Mouse (Mus musculus): Measurements from ENCODE around the gene Ddah1. TPM values are rescaled to one million over a fixed set of nuclear protein-coding genes. Genes with fewer than 3 reads are reported as not detected.
A peak's percentile ranks its signal among the peaks of the same experiment; 100 is the strongest.

Gene Ddah1
- total RNA-seq, 2 experiments from 2014 or later = 51.8 to 52.9 TPM

DNA sequence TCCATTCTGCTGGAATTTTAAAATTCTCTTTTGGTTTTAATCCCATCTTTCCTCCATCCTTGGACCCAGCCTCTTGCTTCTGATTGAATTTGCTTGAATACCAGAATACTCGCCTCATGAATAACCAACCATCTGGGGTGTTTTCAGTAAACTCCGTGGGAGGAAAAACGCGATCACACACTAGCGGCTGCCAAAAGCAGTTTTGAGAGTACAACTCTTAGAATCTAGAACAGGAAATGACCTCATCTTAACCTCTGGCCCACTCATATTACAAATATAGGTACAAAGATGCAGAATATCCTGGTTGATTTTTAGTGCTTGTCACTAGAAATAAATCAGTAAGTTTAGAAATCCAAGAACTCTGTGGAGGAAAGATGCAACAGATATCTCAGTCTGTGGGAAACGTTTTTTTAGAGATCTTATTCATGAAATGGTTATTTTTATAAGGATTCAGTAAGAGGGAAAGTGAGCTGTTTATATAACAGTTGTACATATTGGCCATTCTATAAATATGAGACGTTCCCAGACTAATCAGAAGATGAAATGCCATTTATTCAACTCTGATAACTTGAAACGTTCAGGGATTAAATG lies 75.6 kb downstream of the Ddah1 start:
- peak; percentile 49 to 59 for DNase-seq (ENCODE audit: low spot score in 2 of 2)
- Histone ChIP-seq H3K27ac (peak overlapping the region; percentile 37; the same call in 1 of the 2 replicates), H3K4me3 (no peak overlapping the region)
- TF ChIP-seq CTCF (conservative IDR thresholded peaks at IDR 0.05) = 0 out of 2 replicates have a peak, but pooled peaks have one; percentile 5

DNA sequence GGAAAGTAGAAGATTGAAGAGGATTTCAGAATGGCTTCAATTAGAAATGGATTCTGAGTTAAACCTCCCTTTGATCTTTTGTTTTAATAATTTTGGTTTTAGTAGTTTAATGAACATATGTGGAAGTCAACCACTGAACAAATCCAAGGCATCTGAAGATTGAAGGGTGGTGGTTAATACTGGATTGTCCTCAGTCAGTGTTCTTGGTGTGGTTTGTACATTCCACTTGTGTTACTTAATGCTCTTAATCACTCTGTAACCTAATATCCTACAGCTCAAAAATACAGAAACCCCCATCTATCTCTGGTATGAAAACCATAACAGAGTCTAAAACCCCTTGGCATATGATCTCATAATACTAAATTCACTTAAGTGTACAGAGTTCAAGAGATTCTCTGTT lies 79.8 kb downstream of the Ddah1 start:
- H3K27ac ChIP-seq = no peak overlapping the region
- no peak overlapping the region for H3K4me3 ChIP-seq
- DNase-seq (ENCODE audit: low spot score in 2 of 2) = no peak
- TF ChIP-seq CTCF (conservative IDR thresholded peaks at IDR 0.05) = no peak

DNA sequence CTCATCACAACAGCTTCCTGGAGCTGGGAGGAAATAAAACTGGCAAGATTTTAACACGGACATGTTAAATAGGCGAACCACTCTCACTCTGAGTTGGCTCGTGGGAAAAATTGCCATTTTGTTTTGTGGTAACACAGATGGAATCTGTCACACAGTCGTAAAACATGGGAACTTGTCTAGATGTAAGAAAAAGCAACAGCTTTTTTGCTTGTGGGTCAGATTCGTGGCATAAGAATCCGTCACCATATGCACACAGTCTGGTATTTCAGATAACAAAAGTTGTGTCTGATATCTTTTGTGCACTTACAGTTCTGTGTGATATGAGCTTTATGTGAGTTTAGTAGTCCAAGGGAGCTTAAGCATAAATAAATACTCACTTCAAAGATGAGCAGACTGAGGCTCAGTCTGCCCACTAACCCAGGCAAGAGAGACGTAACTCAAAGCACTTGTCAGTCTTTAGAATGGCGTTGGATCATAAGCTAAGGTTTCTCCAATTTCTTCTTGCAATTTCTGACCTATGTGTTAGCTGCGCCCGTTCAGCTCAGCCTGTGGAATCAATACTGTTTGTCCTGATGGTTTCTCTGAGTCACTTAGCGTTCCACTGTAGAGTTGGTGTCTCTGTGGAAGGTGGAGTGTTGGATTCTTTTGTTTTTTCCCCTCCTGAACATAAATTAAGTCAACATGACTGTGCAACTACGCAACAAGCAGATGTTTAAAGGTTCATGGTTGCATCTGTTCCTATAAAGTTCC lies 83.7 kb downstream of the Ddah1 start:
- TF ChIP-seq CTCF (conservative IDR thresholded peaks at IDR 0.05) = no peak

DNA sequence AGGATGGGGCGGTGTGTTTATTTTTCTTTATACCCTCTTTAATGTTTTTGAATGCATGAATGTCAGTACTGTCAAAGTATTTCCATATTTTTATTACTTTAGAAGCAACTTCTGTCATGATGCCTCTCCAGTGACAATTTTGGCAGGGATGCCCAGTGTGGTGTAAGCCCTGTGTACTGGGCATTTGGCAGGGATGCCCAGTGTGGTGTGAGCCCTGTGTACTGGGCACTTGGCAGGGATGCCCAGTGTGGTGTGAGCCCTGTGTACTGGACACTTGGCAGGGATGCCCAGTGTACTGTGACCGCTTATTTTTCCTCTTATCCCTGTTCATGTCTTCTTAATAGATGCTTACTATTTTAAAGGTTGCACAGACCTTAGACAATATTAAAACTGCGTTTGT lies 85.4 kb downstream of the Ddah1 start:
- H3K27ac ChIP-seq = no peak overlapping the region
- DNase-seq (ENCODE audit: low spot score in 2 of 2) = no peak
- no peak overlapping the region for H3K4me3 ChIP-seq
- no peak for TF ChIP-seq CTCF (conservative IDR thresholded peaks at IDR 0.05)

More for the DNA sequence above, 83.7 kb downstream of the Ddah1 start:
- DNase-seq (ENCODE audit: low spot score in 2 of 2) = no peak
- no peak overlapping the region for H3K27ac ChIP-seq
- H3K4me3 ChIP-seq = no peak overlapping the region

DNA sequence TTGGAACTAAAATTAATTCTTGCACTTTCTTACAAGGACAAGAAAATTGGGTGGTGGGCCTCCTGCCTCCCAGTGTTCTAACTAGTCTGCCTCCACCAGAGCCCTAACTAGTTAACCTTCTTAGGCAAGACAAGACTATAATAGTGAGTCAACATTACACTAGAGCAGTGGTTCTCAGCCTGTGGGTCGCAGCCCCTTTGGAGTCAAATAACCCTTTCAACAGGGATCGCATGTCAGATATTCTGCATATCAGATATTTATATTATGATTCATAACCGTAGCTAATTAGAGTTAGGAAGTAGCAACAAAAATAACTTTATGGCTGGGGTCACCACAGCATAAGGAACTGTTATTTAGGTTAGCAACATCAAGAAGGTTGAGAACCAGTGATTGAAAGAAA lies 86.4 kb downstream of the Ddah1 start:
- no peak overlapping the region for H3K27ac ChIP-seq
- no peak for DNase-seq (ENCODE audit: low spot score in 2 of 2)
- TF ChIP-seq CTCF (conservative IDR thresholded peaks at IDR 0.05) = no peak
- no peak overlapping the region for H3K4me3 ChIP-seq

DNA sequence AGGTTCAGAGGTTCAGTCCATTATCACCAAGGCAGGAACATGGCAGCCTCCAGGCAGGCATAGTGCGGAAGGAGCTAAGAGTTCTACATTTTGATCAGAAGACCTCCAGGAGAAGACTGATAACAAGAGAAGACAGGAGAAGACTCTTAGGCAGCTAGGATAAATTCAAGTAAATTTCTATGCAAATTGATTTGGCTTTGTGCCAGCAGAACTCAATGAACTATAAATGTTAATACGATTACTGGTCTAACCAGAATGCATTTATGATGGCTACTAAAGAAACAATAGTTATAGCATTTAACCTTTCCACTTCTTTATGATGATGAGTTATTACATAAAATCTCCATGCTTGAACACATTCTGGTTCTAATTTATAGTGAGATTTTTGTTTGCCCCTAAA lies 87.8 kb downstream of the Ddah1 start:
- no peak for DNase-seq (ENCODE audit: low spot score in 2 of 2)
- Histone ChIP-seq H3K27ac (no peak overlapping the region), H3K4me3 (no peak overlapping the region)
- TF ChIP-seq CTCF (conservative IDR thresholded peaks at IDR 0.05) = no peak

DNA sequence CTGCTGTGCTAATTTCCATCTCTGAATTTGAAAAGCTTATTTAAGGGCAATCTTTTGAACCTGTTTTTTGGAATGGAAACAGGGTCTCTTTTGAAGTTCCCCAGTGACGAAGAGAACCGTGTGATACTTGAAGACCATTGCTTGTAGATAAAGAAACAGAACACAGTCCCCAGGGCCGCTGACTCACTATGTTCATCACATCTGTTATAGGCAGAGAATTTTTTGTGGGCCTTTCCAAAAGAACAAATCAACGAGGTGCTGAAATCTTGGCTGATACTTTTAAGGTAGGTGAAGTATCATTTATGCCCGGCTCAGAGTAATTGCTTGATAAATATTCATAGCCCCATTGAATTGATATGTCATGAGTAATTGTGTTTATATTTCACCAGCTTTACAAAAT lies 93.6 kb downstream of the Ddah1 start:
- DNase-seq (ENCODE audit: low spot score in 2 of 2) = no peak
- TF ChIP-seq CTCF (conservative IDR thresholded peaks at IDR 0.05) = no peak
- H3K27ac ChIP-seq = no peak overlapping the region
- no peak overlapping the region for H3K4me3 ChIP-seq

DNA sequence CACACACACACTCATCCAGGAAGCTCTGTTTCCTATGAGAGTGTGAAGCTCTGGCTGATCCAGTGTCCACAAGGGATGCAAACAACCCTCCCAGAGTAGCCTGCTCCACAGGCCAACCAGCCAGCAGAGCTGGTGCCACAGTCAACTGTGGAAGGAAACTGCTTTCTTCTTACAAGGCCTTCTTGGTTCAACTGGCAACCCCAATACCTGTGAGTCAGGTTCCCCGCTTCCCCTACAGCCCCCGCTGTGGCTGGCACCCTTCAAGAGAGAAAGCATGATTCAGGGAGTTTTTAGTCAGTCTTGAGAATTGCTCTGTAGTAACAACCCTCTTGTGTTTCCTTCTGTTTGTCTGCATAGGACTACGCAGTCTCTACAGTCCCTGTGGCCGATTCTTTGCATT lies 94.3 kb downstream of the Ddah1 start:
- Histone ChIP-seq H3K4me3 (no peak overlapping the region), H3K27ac (no peak overlapping the region)
- TF ChIP-seq CTCF (conservative IDR thresholded peaks at IDR 0.05) = no peak
- DNase-seq (ENCODE audit: low spot score in 2 of 2) = no peak

DNA sequence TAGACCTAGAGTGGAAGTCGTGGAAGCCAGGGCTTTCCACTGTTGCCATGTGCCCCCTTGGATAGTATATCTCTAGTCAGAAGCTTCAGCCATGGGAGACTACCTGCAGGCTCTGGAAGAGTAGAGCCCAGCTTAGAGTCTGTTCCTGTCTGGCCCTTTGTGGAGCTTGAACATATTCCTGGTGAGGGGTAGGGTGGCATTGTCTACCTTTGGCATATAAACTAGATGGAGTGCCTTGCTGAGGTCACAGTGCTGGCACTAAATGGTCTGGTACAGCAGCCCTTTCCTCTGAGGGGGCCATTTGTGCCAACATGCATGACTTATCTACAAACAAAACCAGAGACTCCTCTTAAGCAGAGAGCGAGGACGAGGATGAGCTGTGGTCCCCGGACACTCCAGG lies 95.2 kb downstream of the Ddah1 start:
- DNase-seq (ENCODE audit: low spot score in 2 of 2) = no peak
- Histone ChIP-seq H3K4me3 (no peak overlapping the region), H3K27ac (no peak overlapping the region)
- TF ChIP-seq CTCF (conservative IDR thresholded peaks at IDR 0.05) = no peak

DNA sequence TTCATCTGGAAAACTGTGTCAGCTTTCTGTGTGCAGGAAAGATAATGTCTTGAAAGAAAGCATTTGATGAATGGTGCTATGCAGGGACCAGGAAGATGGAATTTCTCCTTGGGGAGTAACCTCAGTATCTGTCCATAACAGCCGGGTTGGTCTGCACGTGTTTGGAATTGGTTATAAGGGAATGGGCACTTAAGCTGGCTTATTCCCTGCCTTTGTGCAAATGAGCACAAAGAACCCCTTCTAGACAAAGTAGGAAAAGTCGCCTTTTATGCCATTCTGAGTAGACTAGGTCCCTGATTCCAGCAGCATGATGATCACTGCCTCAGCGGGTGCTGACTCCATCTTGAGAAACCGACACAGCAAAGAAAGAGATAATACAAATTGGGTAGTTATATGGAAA lies 96.0 kb downstream of the Ddah1 start:
- Histone ChIP-seq H3K4me3 (no peak overlapping the region), H3K27ac (no peak overlapping the region; the same call in 1 of the 2 replicates)
- DNase-seq (ENCODE audit: low spot score in 2 of 2) = no peak
- TF ChIP-seq CTCF (conservative IDR thresholded peaks at IDR 0.05) = no peak

DNA sequence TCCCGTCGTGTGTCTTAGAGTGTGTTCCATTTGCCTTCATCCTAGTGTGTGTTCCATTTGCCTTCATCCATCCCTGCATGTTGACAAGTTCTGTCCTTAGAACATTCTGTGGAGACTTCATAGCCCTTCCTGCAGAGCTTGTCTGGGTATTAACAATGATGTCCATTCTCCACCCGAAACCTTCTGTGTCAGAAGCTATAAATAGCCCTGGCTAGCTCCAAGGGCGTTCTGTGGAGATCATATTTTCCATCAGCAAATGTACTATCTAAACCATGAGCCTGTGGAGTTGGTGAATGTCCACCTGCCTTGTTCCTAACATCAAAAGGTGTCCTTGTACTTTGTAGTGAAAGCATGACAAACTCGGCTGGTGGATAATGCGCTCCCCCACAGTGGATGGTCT lies 96.8 kb downstream of the Ddah1 start:
- no peak for TF ChIP-seq CTCF (conservative IDR thresholded peaks at IDR 0.05)
- no peak for DNase-seq (ENCODE audit: low spot score in 2 of 2)
- H3K27ac ChIP-seq = no peak overlapping the region
- H3K4me3 ChIP-seq = no peak overlapping the region

DNA sequence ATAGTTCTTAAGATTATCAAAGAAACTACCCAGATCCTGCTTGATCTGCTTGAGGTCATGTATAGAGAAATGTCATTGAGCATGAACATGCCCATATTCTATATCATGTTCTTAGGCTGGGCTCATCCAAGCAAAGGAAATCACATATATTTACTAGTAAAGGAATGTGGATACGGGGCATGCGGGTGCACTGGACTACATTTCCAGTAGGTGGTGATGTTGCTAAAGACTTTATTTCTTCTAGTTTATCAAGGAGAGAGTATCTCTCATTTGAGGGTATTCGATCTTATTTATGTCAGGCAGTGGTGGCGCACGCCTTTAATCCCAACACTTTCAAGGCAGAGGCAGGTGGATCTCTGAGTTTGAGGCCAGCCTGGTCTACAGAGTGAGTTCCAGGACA lies 99.9 kb downstream of the Ddah1 start:
- H3K4me3 ChIP-seq = no peak overlapping the region
- TF ChIP-seq CTCF (conservative IDR thresholded peaks at IDR 0.05) = peak; percentile 56

DNA sequence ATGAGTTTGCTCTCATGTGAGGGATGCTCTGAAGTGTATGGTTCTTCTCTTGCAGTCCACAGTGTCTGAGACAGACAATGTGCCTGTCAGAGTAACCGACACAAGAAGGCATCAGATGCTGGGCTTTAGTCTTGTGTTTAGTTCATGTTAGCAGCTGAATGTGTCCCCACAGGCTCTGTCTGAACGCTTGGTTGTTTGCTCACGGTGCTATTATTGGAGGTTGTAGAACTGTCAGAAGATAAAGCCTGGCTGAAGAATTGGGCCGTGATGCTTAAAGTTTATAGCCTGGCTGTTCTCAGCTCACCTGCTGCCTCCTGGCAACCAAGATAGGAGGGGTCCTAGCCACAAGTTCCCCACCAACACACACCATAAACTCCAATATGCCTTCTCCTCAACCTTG lies 104.0 kb downstream of the Ddah1 start:
- no peak overlapping the region for H3K27ac ChIP-seq
- DNase-seq (ENCODE audit: low spot score in 2 of 2) = no peak
- TF ChIP-seq CTCF (conservative IDR thresholded peaks at IDR 0.05) = no peak

More for the DNA sequence above, 99.9 kb downstream of the Ddah1 start:
- no peak overlapping the region for H3K27ac ChIP-seq
- DNase-seq (ENCODE audit: low spot score in 2 of 2) = no peak

More for the DNA sequence above, 104.0 kb downstream of the Ddah1 start:
- no peak overlapping the region for H3K4me3 ChIP-seq

Measured in layer of hippocampus, adult 2 months (tissue).